Mouse (Mus musculus): ENCODE results near the gene Adam19.

Gene Adam19

DNA sequence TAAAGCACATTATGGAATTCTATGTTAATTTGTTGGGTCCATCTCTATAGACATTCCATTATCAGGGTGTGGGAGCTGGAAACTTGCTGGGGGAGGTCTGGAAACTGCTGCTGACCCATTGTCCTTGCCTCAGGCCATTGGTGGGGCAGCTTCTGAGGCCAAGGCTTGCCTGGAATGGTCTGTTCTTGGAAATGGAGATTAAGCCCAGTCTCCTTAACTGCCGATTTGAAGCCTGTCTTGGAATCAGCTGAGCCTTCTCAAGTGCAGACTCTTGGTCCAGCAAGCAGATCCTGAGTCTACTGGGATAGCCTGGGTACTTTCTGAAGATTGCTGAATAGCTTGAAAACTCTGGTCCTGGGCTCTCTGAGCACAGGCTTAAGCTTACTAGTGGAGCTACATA lies 51.3 kb downstream of the Adam19 start:
- DNase-seq (ENCODE audit: low spot score): no peak

DNA sequence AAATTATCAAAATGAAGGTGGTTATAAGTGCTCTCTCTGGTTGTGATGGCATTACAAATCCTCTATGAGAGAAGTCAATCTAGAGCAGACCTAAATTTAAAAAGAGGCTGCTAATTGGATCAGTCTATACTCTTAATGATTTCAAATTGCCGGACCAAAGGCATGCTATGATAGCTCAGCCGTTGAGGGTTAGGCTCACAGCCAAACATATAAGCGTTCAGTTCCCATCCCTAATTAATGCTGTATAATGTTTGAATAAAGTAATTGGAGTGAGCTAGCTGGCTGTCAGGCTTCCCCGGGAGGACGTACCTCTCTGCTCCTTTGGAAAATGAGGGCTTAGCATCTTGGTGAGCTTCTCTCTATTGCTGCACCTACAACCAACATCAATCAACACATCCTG lies 53.4 kb downstream of the Adam19 start:
- no peak for DNase-seq (ENCODE audit: low spot score)

DNA sequence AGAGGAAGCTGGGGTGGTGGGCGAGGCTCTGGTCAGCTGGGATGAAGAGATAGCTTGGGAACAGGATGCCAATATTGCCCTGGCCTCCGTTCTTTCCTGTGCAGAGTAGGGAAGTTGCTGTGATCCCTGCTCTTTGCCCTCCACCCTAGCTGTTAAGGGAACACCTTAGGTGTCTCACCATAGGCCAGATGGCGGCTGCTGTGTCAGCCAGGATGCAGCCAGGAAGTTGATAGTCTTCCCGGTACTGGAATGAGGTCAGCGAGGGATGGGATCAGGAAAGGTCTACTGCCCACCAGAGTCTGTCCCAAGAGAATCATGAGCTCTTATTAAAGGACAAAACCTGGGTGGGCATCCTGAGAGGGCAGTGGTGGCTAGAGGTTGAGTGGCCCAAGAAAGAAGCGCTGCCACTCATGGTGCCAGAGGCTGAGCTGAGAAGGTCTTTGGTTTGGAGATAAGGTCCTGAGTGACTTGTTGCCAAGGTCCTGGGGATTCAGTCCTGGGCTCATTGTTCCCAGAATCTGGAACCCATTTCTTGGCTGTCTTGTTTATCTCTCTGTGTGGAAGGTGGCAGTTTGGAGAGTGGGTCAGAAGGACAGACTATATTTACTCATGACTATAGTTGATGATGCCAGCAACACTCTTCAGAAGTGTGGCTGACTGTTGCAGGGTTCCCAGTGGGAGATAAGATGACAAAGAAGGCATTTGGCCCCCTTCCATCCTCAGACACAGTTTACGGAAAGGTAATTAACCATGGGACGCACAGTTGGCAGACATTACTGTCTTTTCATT lies 54.6 kb downstream of the Adam19 start:
- no peak for DNase-seq (ENCODE audit: low spot score)

DNA sequence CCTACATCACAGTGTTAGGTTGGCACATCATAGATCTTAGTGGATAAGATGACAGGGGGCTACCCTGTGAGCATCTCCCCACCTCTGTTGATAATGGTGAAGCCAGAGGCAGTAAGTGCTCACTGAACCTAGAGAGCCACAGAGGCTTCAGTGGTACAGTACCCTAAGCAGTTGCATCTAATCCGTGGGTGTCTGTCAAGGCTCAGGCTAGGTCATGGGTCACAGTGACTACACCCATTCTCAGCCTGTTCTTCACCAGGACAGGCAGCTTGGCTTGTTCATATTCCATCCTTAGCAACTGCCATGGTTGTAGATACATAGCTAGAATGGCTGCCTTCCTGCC lies 55.1 kb downstream of the Adam19 start:
- no peak for DNase-seq (ENCODE audit: low spot score)

DNA sequence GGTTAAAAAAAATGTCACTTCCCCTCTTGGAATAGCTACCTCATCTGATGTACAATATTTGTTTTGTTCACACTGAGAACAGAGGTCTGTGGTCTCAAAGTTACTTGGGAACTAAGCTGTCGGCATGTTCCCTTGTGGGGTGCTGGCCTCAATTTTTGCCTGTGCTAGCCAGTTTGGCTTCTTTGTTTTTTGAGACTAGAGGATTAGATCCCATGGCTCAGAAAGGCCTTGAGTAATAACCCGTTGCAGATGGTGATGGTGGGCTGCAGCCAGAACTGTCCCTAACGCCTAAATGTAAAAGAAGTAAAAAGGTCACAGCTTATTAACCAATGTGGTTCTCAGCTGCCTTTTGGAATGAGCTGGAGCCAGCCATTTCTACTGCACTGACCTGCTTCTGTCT lies 57.4 kb downstream of the Adam19 start:
- no peak for DNase-seq (ENCODE audit: low spot score)

DNA sequence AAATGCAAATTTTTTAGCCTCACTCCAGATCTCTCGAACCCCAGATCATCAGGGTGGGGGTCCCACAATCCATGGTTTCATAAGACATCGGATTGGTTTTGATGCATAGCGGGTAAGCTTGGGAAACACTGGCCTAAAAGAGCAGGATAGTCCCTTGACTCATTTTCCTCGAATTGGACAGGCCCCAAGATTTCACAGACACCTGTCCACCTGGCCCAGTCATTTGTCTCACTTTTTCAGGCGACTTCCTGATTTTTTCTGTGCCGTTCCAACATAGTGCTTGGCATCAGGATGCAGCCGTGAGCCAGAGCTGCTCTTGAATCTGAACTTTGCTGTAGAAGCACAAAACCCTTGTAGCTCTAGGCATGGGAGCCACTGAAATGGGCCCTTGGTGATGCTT lies 58.4 kb downstream of the Adam19 start:
- no peak for DNase-seq (ENCODE audit: low spot score)

DNA sequence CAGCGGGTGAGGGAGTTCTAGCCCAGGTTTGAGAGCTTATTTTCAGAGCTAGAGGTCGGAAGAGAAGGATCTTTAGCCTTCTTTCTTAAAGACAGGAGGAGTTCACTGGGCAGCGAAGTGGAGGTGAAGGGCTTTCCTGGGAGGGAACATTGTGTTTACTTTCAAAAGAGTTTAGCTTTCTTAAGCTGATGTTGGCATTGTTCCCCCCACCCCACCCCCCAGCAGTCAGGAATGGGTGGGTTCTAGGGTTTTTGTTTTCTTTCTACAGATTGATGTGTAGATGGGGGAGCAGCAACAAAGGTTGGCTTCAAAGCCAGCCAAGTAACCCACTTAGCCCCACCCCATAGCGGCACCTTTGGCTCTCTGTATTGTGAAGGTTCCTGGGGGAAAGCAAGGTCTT lies 59.2 kb downstream of the Adam19 start:
- no peak for DNase-seq (ENCODE audit: low spot score)

DNA sequence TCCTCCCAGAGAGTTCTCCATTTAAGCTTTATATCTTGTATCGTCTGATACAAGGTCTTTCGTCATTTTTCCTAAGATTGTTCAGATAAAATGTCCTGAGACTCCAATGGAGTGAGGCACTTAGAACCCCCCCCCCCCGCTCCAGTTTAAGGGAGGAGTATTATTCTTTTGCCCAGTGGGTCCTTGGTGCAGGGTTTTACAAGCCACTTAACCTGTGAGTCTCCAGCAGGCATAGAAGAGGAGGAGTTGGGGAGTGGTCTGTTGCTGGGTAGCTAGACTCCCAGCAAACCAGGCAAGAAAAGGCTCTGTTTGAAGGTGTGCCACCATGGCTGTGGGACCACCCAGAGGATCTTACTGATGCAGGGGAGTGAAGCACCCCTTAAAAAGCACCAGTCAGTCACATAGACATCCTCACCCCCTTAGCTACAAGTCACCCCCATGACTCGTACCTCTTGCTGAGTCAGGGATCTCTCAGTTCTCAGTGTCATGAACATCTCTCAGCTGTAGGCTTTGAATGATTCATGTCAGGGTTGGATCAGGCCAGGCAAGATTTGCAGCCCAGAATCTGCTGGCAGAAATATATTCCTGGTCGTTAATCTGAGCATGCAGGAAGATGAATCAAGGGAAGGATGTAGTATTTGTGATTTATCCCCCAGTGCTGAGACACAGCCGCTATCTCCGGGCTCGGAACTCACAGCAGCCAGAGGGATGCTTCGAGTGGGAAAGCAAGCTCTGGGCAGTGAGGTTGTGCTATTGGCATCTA lies 59.8 kb downstream of the Adam19 start:
- DNase-seq (ENCODE audit: low spot score): no peak

DNA sequence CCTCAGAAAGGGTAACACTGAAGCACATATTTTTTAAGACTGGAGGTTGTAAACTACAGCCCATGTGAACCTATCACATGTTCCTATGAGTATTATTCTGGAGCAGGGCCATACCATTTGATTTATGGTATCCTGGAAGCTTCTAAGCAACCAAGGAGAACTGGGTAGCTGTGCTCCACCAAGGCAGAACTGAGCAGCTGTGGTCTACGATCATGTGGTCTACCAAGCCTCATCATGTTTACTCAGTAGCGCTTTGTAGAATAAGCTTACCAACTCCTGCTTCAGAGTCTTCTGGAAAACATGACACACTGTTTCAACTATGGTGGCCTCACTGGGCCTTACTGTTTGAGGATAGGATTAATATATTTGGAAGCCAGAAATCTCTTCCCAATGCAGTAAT lies 60.7 kb downstream of the Adam19 start:
- DNase-seq (ENCODE audit: low spot score): no peak

DNA sequence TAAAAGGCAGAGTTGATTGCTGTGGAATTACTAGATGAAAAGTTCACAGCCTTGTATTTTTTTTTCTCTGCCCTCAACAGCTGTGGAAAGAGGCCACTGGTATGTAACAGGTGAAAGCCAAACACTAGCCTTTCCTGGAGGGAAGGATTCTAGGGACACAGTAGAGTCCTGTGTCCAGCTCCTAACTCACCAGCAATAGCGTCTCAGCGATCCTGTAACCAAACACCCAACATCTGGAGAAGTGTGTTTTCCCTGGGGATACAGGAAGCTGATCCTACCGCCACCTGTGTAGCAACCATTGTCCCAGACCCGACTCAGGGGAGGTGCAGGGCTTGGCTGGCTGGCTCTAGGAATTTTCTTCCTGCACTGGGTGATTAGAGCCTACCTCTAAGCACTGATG lies 63.8 kb downstream of the Adam19 start:
- DNase-seq (ENCODE audit: low spot score): no peak

DNA sequence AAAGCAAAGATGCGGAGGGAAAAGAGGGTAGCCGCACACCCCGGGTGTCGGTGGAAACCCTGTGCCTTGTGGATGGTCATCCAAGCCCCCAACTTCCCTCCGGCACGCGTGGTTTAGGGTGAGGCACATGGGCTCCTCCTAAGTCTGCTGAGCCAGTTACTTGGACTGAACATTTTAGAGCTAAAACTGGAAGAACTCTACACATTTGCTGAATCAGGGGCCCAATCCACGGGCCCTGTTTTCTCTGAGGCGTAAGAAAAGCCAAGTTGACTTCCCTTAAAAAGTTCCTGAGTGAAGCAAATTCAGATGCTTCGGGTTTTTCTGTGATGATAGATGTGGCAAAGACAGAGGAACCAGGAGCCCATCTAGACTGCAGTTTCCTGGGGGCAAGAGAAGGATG lies 64.3 kb downstream of the Adam19 start:
- DNase-seq (ENCODE audit: low spot score): no peak

DNA sequence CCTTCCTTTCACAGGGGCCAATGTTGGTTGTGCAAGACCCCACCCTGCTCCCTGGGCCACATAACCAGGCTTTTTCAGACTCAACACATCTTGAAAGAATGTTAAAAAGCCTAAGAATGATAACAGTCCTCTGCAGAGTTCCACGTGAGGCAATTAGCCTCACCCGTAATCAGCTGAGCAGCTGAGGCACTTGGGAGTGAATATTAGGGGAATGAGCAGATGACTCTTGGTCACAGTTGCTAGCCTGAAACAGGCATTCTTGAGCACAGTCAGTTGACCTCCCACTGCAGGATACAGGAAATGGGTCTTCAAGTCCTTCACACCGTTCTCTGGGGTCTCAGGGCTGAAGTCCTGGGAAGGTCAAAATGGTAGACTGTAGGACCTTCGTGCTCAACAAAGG lies 65.9 kb downstream of the Adam19 start:
- no peak for DNase-seq (ENCODE audit: low spot score)

DNA sequence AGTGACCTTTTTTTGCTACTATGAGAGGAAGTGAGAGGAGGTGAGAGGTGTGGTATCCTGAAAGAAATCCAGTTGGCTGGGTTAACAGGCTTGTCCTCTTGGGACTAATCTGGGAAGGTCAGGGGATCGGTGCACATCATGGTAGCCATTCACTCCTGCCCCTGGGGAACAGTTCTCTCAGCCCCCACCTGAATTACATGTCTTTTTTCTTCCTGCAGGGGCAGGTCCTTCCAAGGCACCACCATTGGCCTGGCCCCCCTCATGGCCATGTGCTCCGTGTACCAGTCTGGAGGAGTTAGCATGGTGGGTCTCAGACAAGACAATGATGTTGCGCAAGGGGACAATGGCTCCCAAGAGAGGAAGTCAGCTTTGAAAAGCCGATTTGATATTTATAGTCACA lies 67.1 kb downstream of the Adam19 start:
- DNase-seq (ENCODE audit: low spot score): no peak

DNA sequence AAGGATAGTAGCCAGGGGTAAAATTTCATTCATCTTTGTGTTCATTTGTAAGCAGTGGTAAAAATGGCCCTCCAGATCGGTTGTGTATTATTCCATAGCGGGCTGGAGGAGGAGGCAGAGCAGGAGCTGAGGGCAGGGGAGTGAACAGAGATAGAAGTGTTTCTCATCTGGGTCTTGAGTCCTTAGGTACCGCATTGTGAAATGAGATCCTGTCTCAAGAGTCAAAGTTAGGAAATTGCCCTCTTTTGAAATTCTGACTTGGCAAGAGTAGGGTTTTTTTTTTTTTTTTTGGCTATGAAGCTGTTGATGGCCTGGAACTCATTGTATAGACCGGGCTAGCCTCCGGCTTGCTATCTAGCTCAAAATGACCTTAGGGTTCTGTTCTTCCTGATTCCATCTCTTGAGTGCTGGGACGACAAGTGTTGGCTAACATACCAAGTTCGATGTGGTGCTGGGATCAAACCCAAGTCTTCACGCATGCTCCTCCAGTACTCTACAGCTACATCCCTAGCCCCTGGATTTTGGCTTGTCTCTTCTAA lies 67.6 kb downstream of the Adam19 start:
- DNase-seq (ENCODE audit: low spot score): no peak

DNA sequence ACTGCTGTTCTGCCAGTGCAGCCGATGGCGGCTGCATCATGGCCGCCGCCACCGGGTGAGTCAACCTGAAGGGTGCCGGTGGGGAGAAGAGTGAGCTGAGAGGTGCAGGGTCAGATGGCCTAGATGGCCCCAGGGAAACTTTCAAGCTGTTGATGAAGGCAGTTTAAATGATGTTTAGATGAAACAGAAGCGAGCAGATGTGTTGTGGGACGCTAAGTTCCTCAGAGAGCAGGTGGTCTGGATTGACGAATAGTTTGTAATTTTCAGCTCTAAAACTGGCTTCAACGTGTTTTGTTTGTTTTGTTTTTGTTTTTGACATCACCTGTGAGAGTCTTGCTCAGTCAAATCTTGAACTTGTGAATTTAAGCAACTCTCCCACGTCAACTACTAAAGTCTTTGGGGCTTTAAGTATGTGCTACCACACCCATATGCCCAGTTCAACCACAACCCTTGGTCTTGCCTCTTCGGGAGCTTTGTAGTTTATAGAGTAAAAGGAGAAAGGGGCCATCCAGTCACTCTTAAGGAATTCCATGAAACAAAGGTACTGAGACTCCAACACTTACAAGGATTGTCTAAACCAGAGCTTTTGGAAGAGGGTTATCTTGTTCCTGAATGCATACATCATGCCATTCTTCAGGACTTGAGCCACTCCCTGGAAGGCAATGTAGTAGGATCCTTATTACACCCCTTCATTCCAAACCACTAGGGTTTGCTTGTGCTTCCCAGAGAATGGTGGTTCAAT lies 69.5 kb downstream of the Adam19 start:
- no peak for DNase-seq (ENCODE audit: low spot score)

DNA sequence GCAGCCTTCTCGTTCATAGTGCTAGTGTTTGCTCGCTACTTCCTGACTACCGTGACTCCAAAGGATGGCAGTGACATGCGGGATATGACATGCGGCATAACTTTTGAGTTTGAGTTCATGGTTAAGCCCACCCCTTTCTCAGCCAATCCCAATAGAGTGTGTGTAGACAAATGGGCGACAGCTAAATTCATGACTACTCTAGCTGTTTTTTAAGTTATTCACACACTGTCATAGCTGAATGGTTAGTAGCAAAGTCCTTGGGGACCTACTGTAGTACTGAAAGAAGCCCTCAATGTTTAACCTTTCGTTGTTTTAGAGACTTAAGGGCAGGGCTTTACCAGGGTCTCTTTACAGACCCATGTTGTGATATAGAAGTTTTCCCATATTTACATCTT lies 70.0 kb downstream of the Adam19 start:
- DNase-seq (ENCODE audit: low spot score): no peak

DNA sequence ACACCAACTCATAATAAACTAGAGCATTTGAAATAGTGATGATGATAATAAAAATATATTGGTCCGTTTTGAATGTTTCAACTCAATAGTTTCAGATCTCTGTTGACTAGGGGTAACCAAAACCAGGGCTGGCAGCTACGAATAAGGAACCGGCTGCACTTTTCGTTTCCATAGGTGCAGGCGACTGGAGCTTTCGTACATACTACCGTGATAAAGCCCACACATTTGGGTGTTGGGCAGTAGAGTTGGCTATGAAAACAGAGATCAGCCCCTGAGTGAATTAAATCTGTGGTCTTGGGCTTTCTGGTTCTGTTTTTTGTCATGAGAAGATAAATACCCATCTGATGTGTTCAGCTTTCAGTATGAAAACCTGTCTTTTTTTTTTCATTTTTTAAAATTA lies 70.5 kb downstream of the Adam19 start:
- DNase-seq (ENCODE audit: low spot score): no peak

DNA sequence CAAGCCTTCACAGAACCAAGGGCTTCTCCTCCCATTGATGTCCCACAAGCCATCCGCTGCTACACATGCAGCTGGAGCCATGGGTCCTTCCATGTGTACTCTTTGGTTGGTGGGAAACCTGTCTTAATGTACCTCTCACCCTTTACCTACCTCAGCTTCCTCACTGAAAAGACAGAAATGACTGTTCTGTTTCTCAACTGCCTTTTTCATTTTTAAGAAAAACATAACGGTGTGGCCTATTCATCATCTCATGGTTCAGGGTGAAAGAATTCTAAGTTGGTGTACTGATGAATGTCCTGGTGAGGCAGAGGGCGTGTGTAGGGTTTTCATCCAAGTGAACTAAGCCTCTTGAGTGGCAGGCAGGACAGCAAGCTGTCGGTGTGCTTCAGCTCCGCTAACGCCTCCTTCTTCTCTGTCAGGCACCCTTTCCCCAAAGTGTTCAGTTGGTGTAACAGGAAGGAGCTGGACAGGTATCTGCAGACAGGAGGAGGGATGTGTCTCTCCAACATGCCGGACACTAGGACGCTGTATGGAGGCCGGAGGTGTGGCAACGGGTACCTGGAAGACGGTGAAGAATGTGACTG lies 71.1 kb downstream of the Adam19 start:
- no peak for DNase-seq (ENCODE audit: low spot score)

DNA sequence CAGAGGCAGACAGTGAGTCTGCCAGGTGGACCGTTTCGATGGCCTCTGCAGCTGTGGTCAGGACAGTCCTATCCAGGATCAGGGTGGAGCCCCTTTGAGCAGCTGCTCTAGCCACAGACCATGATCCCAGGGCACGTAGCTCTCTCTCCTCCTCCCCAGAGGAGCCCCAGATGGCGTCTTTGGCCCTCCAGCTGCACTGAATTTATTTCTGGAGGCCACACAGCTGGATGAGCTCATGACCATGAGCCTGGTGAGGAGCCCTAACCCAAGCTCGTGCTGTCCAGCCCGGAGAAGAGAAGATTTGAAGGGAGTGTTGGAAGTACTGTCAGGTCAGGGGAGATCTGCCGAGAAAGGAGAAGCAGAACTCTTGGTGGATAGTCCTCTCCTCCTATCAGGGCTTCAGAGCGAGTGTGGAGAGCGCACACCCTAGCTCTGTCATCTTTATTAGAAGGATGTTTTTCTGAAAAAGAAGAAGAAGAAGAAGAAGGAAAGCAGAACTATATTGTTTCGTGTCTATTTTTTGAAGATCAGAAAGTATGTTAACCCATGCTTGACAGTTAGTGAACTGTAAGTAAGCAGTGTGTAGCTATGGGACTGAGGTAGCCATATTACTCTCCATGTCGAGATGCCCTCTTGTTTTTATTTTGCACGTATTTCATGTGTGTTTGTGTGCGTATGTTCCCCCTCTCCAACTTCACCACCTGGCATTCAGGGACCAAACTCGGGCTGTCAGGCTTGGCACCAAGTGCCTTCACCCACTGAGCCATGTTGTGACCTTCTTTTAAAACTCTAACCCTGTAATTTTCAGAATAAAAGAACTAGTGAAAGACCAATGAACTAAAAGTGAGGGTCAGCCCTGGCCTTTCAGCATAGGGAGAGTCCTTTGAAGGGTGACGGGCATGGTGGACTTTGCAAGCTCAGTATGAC lies 72.1 kb downstream of the Adam19 start:
- peak; percentile 24 for DNase-seq (ENCODE audit: low spot score)

DNA sequence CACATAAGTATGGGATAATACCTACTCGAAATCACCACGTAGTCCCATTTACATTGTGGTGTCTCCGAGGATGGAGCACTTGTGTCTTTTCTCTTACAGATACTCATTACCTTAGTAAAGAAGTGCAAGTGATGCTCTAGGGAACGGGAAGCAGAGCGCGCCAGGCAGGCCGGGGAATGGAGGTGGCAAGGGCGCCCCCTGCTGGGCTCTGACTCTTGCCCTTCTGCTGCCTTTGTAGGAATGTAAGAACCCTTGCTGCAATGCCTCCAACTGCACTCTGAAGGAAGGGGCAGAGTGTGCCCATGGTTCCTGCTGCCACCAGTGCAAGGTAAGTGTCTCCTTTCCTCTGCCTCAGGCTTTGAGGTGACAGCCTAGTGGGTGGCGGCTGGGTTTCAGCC lies 72.8 kb downstream of the Adam19 start:
- DNase-seq (ENCODE audit: low spot score): no peak
